Comparison of ENCODE assay signal across 8 mouse cellular contexts in genomic region chr13:43302651-43303160, GRCm38 (mm10). TPM values are rescaled to one million over a fixed set of nuclear protein-coding genes. Genes with fewer than 3 reads are reported as not detected.
DNase-seq lines count a peak whose midpoint lies in the region; ATAC-seq and TF ChIP-seq lines count a peak whose summit lies in the region.

No protein-coding gene starts in this region.

- H3K9me3 ChIP-seq in hindbrain, embryonic 11.5 days (ENCODE audit: control insufficient read depth, low read length): no peaks in the 10 kb centered on the region
- H3K9me3 ChIP-seq in liver, postnatal 0 days (ENCODE audit: low read length): no peaks in the 10 kb centered on the region
- no peaks in the 10 kb centered on the region for H3K9me3 ChIP-seq in stomach, embryonic 15.5 days

- peak overlapping the region; percentile 82; the same call in 1 of the 2 replicates for H3K27ac ChIP-seq in hindbrain, embryonic 11.5 days (ENCODE audit: low read depth, low read length)
- no peak overlapping the region for H3K27ac ChIP-seq in liver, postnatal 0 days (ENCODE audit: low read depth)
- no peak overlapping the region for H3K27ac ChIP-seq in stomach, embryonic 15.5 days

- WGBS in hindbrain, embryonic 11.5 days: 2% methylated on average over 19 of the region's 19 CpGs
- under 1% methylated on average over 19 of the region's 19 CpGs for WGBS in liver, postnatal 0 days (ENCODE audit: insufficient replicate concordance)
- 1% methylated on average over 19 of the region's 19 CpGs for WGBS in stomach, embryonic 15.5 days

- H3K36me3 ChIP-seq in hindbrain, embryonic 11.5 days (ENCODE audit: control insufficient read depth, insufficient read depth, low read length): no peaks in the 10 kb centered on the region
- 0 out of 2 replicates have a peak, but pooled peaks cover 3% of the 10 kb centered on the region for H3K36me3 ChIP-seq in liver, postnatal 0 days (replicated peaks; ENCODE audit: insufficient read depth, low read length)
- H3K36me3 ChIP-seq in stomach, embryonic 15.5 days: no peaks in the 10 kb centered on the region

- H3K4me3 ChIP-seq in hindbrain, embryonic 11.5 days (ENCODE audit: low read depth, low read length): peak overlapping the region; percentile 67
- H3K4me3 ChIP-seq in liver, postnatal 0 days (ENCODE audit: low read depth, low read length): peak overlapping the region; percentile 76
- peak overlapping the region; percentile 69 for H3K4me3 ChIP-seq in stomach, embryonic 15.5 days (replicated peaks)

- peaks cover 2% of the 10 kb centered on the region; the same call in 1 of the 2 replicates for H3K4me1 ChIP-seq in hindbrain, embryonic 11.5 days (replicated peaks; ENCODE audit: control insufficient read depth, insufficient read depth, low read length)
- peaks cover 42% of the 10 kb centered on the region for H3K4me1 ChIP-seq in liver, postnatal 0 days (ENCODE audit: insufficient read depth)
- peaks cover 28% of the 10 kb centered on the region for H3K4me1 ChIP-seq in stomach, embryonic 15.5 days

- peak overlapping the region; percentile 100 for H3K4me2 ChIP-seq in hindbrain, embryonic 11.5 days (replicated peaks; ENCODE audit: low read depth, low read length)
- peak overlapping the region; percentile 99 for H3K4me2 ChIP-seq in liver, postnatal 0 days (ENCODE audit: low read depth, low read length)
- peak overlapping the region; percentile 100 for H3K4me2 ChIP-seq in stomach, embryonic 15.5 days

- peak; percentile 34 for DNase-seq in cerebellum, adult 11 months
- DNase-seq in right cerebral cortex, postnatal 14 days: peak; percentile 30
- no peak for DNase-seq in right cerebral cortex, postnatal 36 days (ENCODE audit: low spot score in 2 of 2)
- DNase-seq in hindbrain, embryonic 11.5 days (ENCODE audit: low spot score): peak; percentile 56
- no peak for DNase-seq in liver, postnatal 0 days
- no peak for DNase-seq in ovary, postnatal 14 days (ENCODE audit: low spot score)

- H3K27me3 ChIP-seq in hindbrain, embryonic 11.5 days (ENCODE audit: control insufficient read depth, insufficient read depth, low read length): peaks cover 32% of the 10 kb centered on the region
- peaks cover 5% of the 10 kb centered on the region for H3K27me3 ChIP-seq in liver, postnatal 0 days (ENCODE audit: insufficient read depth, low read length)
- 0 out of 2 replicates have a peak, but pooled peaks cover 7% of the 10 kb centered on the region for H3K27me3 ChIP-seq in stomach, embryonic 15.5 days (replicated peaks)

- ATAC-seq in cerebellum, adult (ENCODE audit: insufficient number of reproducible peaks, low FRiP score, low TSS enrichment): no peak
- no peak; the same call in 1 of the 2 replicates for ATAC-seq in hindbrain, embryonic 11.5 days (ENCODE audit: low FRiP score)
- ATAC-seq in liver, postnatal 0 days: no peak
- no peak for ATAC-seq in stomach, embryonic 15.5 days (ENCODE audit: insufficient read depth, low FRiP score, low read depth)

- TF ChIP-seq CTCF in liver, postnatal 0 days (IDR thresholded peaks at IDR 0.05; ENCODE audit: low read depth): no peak

- H3K9ac ChIP-seq in hindbrain, embryonic 11.5 days (ENCODE audit: low read depth, low read length): peak overlapping the region; percentile 73
- H3K9ac ChIP-seq in liver, postnatal 0 days (replicated peaks): peak overlapping the region; percentile 69
- peak overlapping the region; percentile 65; the same call in 1 of the 2 replicates for H3K9ac ChIP-seq in stomach, embryonic 15.5 days

- no peak for TF ChIP-seq EP300 in liver, postnatal 0 days (IDR thresholded peaks at IDR 0.05; ENCODE audit: low read depth)

RNA-seq across cellular contexts. Expression of gene Gfod1, which starts 1.3 kb away (rescaled TPM):
- 0.71 and 0.77 TPM in 2 replicates for polyA plus RNA-seq in hindbrain, embryonic 11.5 days (2014; fragmentation: Nextera tagmentation; extraction: Ambion mirVana)
- 0.58 and 0.81 TPM in 2 replicates for polyA plus RNA-seq in liver, postnatal 0 days (2015; fragmentation: Nextera tagmentation; extraction: Ambion mirVana)
- polyA plus RNA-seq in stomach, embryonic 15.5 days (2015; fragmentation: Nextera tagmentation; extraction: Ambion mirVana): 0.45 and 0.73 TPM in 2 replicates

Comparison
In these comparisons a context has a peak if more than half of its experiments do, and no peak if none do; other contexts are left out.
1. DNase-seq: peak in cerebellum, adult 11 months (single experiment), right cerebral cortex, postnatal 14 days (single experiment) and hindbrain, embryonic 11.5 days (single experiment); none in right cerebral cortex, postnatal 36 days (0 of 2), liver, postnatal 0 days (single experiment) and ovary, postnatal 14 days (single experiment).
2. Peak in every context shown above with its lines, with median percentiles within 50 percentile points of each other: H3K4me2 ChIP-seq, H3K4me3 ChIP-seq and H3K9ac ChIP-seq.